Mouse (Mus musculus) liver, postnatal 0 days (tissue): Measurements from ENCODE around the gene Rps6ka2. TPM values are rescaled to one million over a fixed set of nuclear protein-coding genes. Genes with fewer than 3 reads are reported as not detected.

Source experiments
- ATAC-seq: fragments of 200-750 bp; cut with Nextera tagmentation; 2 replicates; pipeline ENCODE4 v1.8.0; 2017; ENCODE audit warnings: mild to moderate bottlenecking, moderate library complexity
- DNase-seq: peaks from one replicate; pipeline ENCODE4 v3.0.0-alpha.2; 2016
- H3K27ac ChIP-seq: fragments of 300-500 bp; sonication (generic); 2 replicates; pipeline ENCODE4 v1.5.1; 2014; ENCODE audit warnings: antibody characterized with exemption, moderate library complexity, mild to moderate bottlenecking, low read depth
- H3K27me3 ChIP-seq: fragments of 300-500 bp; sonication (generic); 2 replicates; pipeline ENCODE4 v1.6.1; 2014; ENCODE audit warnings: low read length, control low read depth, mixed read lengths; ENCODE audit not compliant: insufficient read depth
- H3K36me3 ChIP-seq: fragments of 300-500 bp; sonication (generic); replicated peaks from 2 replicates; pipeline ENCODE4 v1.6.1; 2014; ENCODE audit warnings: mild to moderate bottlenecking, control low read depth, low read length, moderate library complexity, mixed read lengths; ENCODE audit not compliant: insufficient read depth
- H3K4me1 ChIP-seq: fragments of 300-500 bp; sonication (generic); 2 replicates; pipeline ENCODE4 v1.6.1; 2014; ENCODE audit warnings: antibody characterized with exemption, mild to moderate bottlenecking, control low read depth; ENCODE audit not compliant: insufficient read depth
- H3K4me2 ChIP-seq: fragments of 300-500 bp; sonication (generic); 2 replicates; pipeline ENCODE4 v1.6.1; 2014; ENCODE audit warnings: low read depth, mild to moderate bottlenecking, low read length, moderate library complexity, mixed read lengths
- H3K4me3 ChIP-seq: fragments of 300-500 bp; sonication (generic); 2 replicates; pipeline ENCODE4 v1.5.1; 2014; ENCODE audit warnings: low read depth, low read length
- H3K9ac ChIP-seq: fragments of 300-500 bp; sonication (generic); replicated peaks from 2 replicates; pipeline ENCODE4 v1.6.1; 2014; ENCODE audit warnings: mild to moderate bottlenecking, moderate library complexity
- H3K9me3 ChIP-seq: fragments of 300-500 bp; sonication (generic); 2 replicates; pipeline ENCODE4 v1.6.1; 2016; ENCODE audit warnings: mild to moderate bottlenecking, control low read depth, low read length, mixed read lengths
- CTCF ChIP-seq: sonication (generic); IDR thresholded peaks from 2 replicates; pipeline ENCODE4 v1.5.1; 2016; ENCODE audit warnings: antibody characterized with exemption, low read depth
- EP300 ChIP-seq: IDR thresholded peaks from 2 replicates; pipeline ENCODE4 v1.6.1; 2016; ENCODE audit warnings: antibody characterized with exemption, low read depth, mild to moderate bottlenecking
- WGBS: fragments of 180-500 bp; shearing (Covaris S2); extraction: QIAGEN DNeasy Blood & Tissue Kit; methylation state at CpG from one replicate; pipeline ENCODE4 v1.1.7; 2014; ENCODE audit not compliant: insufficient replicate concordance; 5-methylcytosine and 5-hydroxymethylcytosine counted together
- polyA plus RNA-seq: library from polyadenylated mRNA; unstranded; fragments of >200 nt; fragmentation: Nextera tagmentation; extraction: Ambion mirVana; gene quantifications from 2 replicates; pipeline ENCODE4 v1.2.1, GENCODE M21; 2015

Gene Rps6ka2
- polyA plus RNA-seq, 1 experiment from 2014 or later = 1.2 TPM

DNA sequence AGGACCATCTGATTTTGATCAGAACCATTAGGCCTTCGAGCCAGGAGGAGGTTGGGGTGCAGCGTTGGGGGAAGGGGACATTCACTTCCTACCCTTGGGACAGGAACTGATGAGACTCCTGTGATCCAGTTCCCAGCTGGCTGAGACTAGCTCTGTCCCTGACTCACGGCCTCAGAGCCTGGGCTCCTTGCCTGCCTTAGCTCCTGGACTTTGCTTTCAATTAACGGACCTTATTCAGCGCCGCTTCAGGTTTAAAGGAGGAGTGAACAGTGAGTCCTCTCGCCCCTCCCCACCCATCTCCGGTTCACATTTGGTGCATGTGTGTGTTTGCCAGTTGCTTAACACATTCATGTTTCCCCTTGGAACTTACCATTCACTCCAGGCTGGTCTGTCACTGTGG lies 100.6 kb downstream of the Rps6ka2 start:
- Histone ChIP-seq H3K4me2 (no peak overlapping the region), H3K27ac (no peak overlapping the region), H3K27me3 (no peaks in the 10 kb centered on the region), H3K36me3 (no peaks in the 10 kb centered on the region), H3K4me3 (no peak overlapping the region), H3K9me3 (no peaks in the 10 kb centered on the region), H3K9ac (no peak overlapping the region), H3K4me1 (peaks cover 3% of the 10 kb centered on the region; the same call in 1 of the 2 replicates)
- ATAC-seq (no peak), DNase-seq (no peak)
- WGBS = 68% methylated on average over 8 of the region's 8 CpGs
- no peak for TF ChIP-seq CTCF
- TF ChIP-seq EP300 = no peak

DNA sequence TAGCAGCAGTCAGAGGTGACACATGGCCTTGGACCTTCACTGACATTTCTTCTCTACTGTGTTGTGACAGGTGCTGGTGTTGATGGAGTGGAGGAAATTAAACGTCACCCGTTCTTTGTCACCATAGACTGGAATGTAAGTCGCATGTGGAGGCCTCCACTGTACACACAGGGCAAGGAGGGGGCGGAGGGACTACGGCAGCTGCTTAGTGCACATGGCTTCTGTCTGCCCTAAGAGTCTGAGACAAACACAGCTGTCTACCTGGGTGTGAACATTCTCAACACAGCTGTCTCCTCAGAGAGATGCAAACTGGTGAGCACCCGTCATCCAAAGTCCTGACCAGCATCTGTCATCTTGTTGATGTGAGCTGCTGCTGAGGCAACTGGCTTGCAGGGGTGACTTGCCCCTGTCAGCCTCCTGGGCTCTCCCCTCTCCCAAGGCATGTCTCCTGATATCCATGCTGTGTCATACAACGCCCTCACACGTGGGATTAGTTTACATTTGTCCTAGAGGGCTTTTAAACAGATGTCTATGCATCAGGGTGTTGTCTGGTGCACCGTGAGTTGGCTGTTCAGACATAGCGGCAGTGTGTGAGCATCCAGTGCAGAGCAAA lies 101.7 kb downstream of the Rps6ka2 start:
- H3K27me3 ChIP-seq = no peaks in the 10 kb centered on the region
- no peak overlapping the region for H3K9ac ChIP-seq
- H3K4me1 ChIP-seq = peaks cover 3% of the 10 kb centered on the region; the same call in 1 of the 2 replicates
- H3K27ac ChIP-seq = no peak overlapping the region
- H3K36me3 ChIP-seq = no peaks in the 10 kb centered on the region
- H3K9me3 ChIP-seq = no peaks in the 10 kb centered on the region
- DNase-seq (no peak), ATAC-seq (no peak)
- 68% methylated on average over 10 of the region's 10 CpGs for WGBS
- TF ChIP-seq EP300 (no peak), CTCF (no peak)
- H3K4me2 ChIP-seq = no peak overlapping the region
- H3K4me3 ChIP-seq = no peak overlapping the region

DNA sequence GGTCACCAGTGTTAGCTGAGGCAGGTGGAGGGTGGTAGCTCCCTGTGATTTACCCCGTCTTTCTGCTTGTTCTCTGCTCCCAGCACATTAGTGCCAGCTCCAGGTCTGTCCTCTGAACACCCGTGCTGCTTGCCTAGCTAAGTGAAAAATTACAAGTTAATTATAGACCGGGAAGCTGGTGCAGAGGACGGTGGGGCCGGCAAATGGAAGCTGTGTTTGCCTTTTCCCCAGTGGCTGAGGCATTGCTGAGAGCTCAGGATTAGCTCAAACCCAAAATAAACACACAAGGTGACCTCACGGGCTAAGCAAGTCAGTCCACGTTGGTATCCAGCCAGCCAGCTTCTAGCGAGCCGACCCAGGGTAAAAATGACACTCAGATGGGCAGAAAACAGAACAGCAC lies 103.1 kb downstream of the Rps6ka2 start:
- Histone ChIP-seq H3K9me3 (no peaks in the 10 kb centered on the region), H3K27me3 (no peaks in the 10 kb centered on the region), H3K4me2 (peak overlapping the region; percentile 32; the same call in 1 of the 2 replicates), H3K36me3 (no peaks in the 10 kb centered on the region), H3K9ac (no peak overlapping the region), H3K4me1 (peaks cover 3% of the 10 kb centered on the region; the same call in 1 of the 2 replicates), H3K4me3 (no peak overlapping the region), H3K27ac (no peak overlapping the region)
- no peak for TF ChIP-seq CTCF
- no peak for TF ChIP-seq EP300
- DNase-seq (peak; percentile 26), ATAC-seq (peak; percentile 74; the same call in 1 of the 2 replicates)
- 53% methylated on average over 9 of the region's 9 CpGs for WGBS

DNA sequence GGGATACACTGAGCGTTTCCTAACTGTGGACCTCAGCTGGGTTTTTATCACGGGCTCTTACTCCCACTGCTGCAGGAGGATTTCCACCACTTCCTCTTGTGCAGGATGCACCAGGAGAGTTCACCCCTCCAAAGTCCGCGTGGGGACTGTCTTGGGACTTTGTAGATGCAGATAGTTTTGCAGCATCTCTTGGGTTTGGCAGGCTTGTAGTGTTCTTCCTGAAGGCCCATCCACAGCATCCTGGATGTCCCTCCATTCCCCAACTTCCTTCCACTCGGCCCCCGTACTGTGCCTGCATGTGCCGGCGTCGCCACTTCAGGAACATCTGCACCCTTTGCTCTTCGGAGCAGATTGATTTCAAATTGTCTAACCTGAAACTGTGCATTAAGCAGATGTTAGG lies 103.9 kb downstream of the Rps6ka2 start:
- 58% methylated on average over 10 of the region's 10 CpGs for WGBS
- no peak overlapping the region for H3K4me2 ChIP-seq
- ATAC-seq = no peak

DNA sequence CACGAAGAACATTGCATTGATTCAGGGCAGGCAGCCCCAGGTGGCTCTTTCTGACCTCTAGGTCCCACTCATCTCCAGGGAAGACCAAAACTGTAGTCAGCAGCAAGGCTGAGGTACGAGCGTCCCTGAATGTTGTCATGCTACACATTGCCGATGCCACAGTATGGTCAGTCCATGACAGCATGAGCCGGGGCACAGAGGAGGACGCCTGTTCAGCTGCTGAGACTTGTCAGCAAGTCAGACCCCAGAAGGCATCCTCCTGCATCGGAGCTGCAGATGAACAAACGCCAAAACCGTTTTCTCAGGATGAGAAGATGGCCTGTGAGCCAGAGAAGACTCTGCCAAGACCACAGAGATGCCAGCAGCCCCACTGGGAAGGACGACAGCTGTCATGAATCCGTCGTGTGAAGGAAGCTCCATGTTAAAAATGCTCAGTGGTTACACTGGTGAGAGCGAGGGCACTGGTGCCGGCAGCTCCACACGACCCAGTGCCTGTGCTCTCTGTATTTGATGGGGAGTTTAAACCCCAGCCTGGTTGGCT lies 108.9 kb downstream of the Rps6ka2 start:
- Histone ChIP-seq H3K4me2 (no peak overlapping the region), H3K27me3 (no peaks in the 10 kb centered on the region), H3K27ac (no peak overlapping the region), H3K9me3 (no peaks in the 10 kb centered on the region), H3K9ac (no peak overlapping the region), H3K4me1 (no peaks in the 10 kb centered on the region), H3K36me3 (no peaks in the 10 kb centered on the region), H3K4me3 (no peak overlapping the region)
- TF ChIP-seq EP300 (no peak), CTCF (no peak)
- ATAC-seq (no peak), DNase-seq (no peak)
- WGBS = 83% methylated on average over 15 of the region's 15 CpGs

More for the DNA sequence above, 103.9 kb downstream of the Rps6ka2 start:
- no peaks in the 10 kb centered on the region for H3K27me3 ChIP-seq
- H3K4me1 ChIP-seq = peaks cover 3% of the 10 kb centered on the region; the same call in 1 of the 2 replicates
- H3K27ac ChIP-seq = no peak overlapping the region
- no peaks in the 10 kb centered on the region for H3K9me3 ChIP-seq
- no peak overlapping the region for H3K4me3 ChIP-seq
- H3K36me3 ChIP-seq = no peaks in the 10 kb centered on the region
- DNase-seq = no peak
- TF ChIP-seq EP300 (no peak), CTCF (no peak)
- no peak overlapping the region for H3K9ac ChIP-seq

DNA sequence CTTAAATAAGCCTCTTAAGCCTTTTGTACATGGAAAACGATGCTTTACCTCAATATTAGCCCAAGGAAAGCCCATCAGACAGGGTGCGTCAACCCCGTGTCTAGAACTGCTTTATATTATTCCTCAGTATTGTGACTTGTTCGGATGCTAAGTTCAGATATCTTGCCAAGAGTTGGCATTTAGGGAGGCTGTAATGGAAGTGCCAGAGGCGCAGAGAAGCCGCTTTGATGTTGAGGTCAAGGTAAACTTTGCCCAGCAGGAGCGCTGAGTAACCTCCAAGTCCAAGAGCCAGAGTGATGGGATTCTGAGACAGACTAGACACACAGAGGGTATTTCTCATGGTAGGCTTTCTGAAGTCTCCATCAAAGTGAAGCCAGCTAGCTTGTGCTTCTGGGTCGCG lies 109.3 kb downstream of the Rps6ka2 start:
- Histone ChIP-seq H3K9me3 (no peaks in the 10 kb centered on the region), H3K4me2 (no peak overlapping the region), H3K9ac (no peak overlapping the region), H3K27ac (no peak overlapping the region), H3K36me3 (no peaks in the 10 kb centered on the region), H3K4me3 (no peak overlapping the region), H3K4me1 (no peaks in the 10 kb centered on the region), H3K27me3 (no peaks in the 10 kb centered on the region)
- DNase-seq = no peak
- no peak for ATAC-seq
- no peak for TF ChIP-seq EP300
- TF ChIP-seq CTCF = no peak
- WGBS = 91% methylated on average over 9 of the region's 9 CpGs
